Mouse (Mus musculus) neural tube, embryonic 11.5 days (tissue): ENCODE results near the gene Suclg2. TPM values are rescaled to one million over a fixed set of nuclear protein-coding genes. Genes with fewer than 3 reads are reported as not detected.

ENCODE experiments used
- ATAC-seq: fragments of 200-750 bp; cut with Nextera tagmentation; 2 replicates; pipeline ENCODE4 v1.8.0; 2017; ENCODE audit warnings: moderate number of reproducible peaks, mild to moderate bottlenecking, moderate TSS enrichment, moderate library complexity; ENCODE audit not compliant: insufficient read depth, low FRiP score, low TSS enrichment
- DNase-seq: peaks from one replicate; pipeline ENCODE4 v3.0.0-alpha.2; 2015; ENCODE audit warnings: low spot score
- H3K27ac ChIP-seq: fragments of 300-500 bp; sonication (generic); 2 replicates; pipeline ENCODE4 v1.5.1; 2014; ENCODE audit warnings: low read depth, mild to moderate bottlenecking, low read length
- H3K27me3 ChIP-seq: fragments of 300-500 bp; sonication (generic); 2 replicates; pipeline ENCODE4 v1.6.1; 2014; ENCODE audit warnings: mild to moderate bottlenecking, low read length, mixed read lengths; ENCODE audit not compliant: control insufficient read depth, insufficient read depth
- H3K36me3 ChIP-seq: fragments of 300-500 bp; sonication (generic); 2 replicates; pipeline ENCODE4 v1.6.1; 2014; ENCODE audit warnings: mild to moderate bottlenecking, low read length, moderate library complexity, mixed read lengths; ENCODE audit not compliant: control insufficient read depth, insufficient read depth
- H3K4me1 ChIP-seq: fragments of 300-500 bp; sonication (generic); 2 replicates; pipeline ENCODE4 v1.6.1; 2014; ENCODE audit warnings: low read length, mixed read lengths; ENCODE audit not compliant: control insufficient read depth, insufficient read depth
- H3K4me2 ChIP-seq: fragments of 300-500 bp; sonication (generic); 2 replicates; pipeline ENCODE4 v1.6.1; 2014; ENCODE audit warnings: low read depth, mild to moderate bottlenecking, moderate library complexity
- H3K4me3 ChIP-seq: fragments of 300-500 bp; sonication (generic); 2 replicates; pipeline ENCODE4 v1.5.1; 2014; ENCODE audit warnings: low read depth, low read length
- H3K9ac ChIP-seq: fragments of 300-500 bp; sonication (generic); 2 replicates; pipeline ENCODE4 v1.6.1; 2014; ENCODE audit warnings: mild to moderate bottlenecking, low read length
- H3K9me3 ChIP-seq: fragments of 300-500 bp; sonication (generic); 2 replicates; pipeline ENCODE4 v1.6.1; 2016; ENCODE audit warnings: low read length; ENCODE audit not compliant: control insufficient read depth
- WGBS: fragments of 180-500 bp; shearing (Covaris S2); extraction: QIAGEN DNeasy Blood & Tissue Kit; methylation state at CpG from one replicate; pipeline ENCODE4 v1.1.7; 2014; 5-methylcytosine and 5-hydroxymethylcytosine counted together
- polyA plus RNA-seq: library from polyadenylated mRNA; unstranded; fragments of >200 nt; fragmentation: Nextera tagmentation; extraction: Ambion mirVana; gene quantifications from 2 replicates; pipeline ENCODE4 v1.2.1, GENCODE M21; 2014

The Suclg2 gene
- polyA plus RNA-seq, 1 experiment from 2014 or later = 41.7 TPM

- no peak overlapping the region for H3K4me3 ChIP-seq
Measured at GRCm38 (mm10) chr6:95479801-95480200, 238.8 kb downstream of the Suclg2 start.

GRCm38 (mm10) chr6:95469521-95469920, 249.1 kb downstream of the Suclg2 start:
- H3K9ac ChIP-seq = no peak overlapping the region
- H3K27ac ChIP-seq = no peak overlapping the region
- no peaks in the 10 kb centered on the region for H3K4me1 ChIP-seq
- no peaks in the 10 kb centered on the region for H3K36me3 ChIP-seq
- DNase-seq = no peak
- H3K4me3 ChIP-seq = no peak overlapping the region
- no peak for ATAC-seq
- no peaks in the 10 kb centered on the region for H3K27me3 ChIP-seq
- WGBS = 70% methylated on average over 7 of the region's 7 CpGs
- no peak overlapping the region for H3K4me2 ChIP-seq
- no peaks in the 10 kb centered on the region for H3K9me3 ChIP-seq

More at GRCm38 (mm10) chr6:95479801-95480200, 238.8 kb downstream of the Suclg2 start:
- no peaks in the 10 kb centered on the region for H3K9me3 ChIP-seq
- no peaks in the 10 kb centered on the region for H3K4me1 ChIP-seq
- DNase-seq (no peak), ATAC-seq (no peak)
- H3K27ac ChIP-seq = no peak overlapping the region
- H3K27me3 ChIP-seq = no peaks in the 10 kb centered on the region
- H3K36me3 ChIP-seq = no peaks in the 10 kb centered on the region
- H3K4me2 ChIP-seq = no peak overlapping the region
- H3K9ac ChIP-seq = no peak overlapping the region
- 98% methylated on average over 6 of the region's 6 CpGs for WGBS

GRCm38 (mm10) chr6:95465322-95465721, 253.3 kb downstream of the Suclg2 start:
- Histone ChIP-seq H3K4me2 (no peak overlapping the region), H3K36me3 (no peaks in the 10 kb centered on the region), H3K9ac (no peak overlapping the region), H3K4me1 (no peaks in the 10 kb centered on the region), H3K27me3 (no peaks in the 10 kb centered on the region), H3K27ac (no peak overlapping the region), H3K4me3 (no peak overlapping the region), H3K9me3 (no peaks in the 10 kb centered on the region)
- WGBS = 84% methylated on average over 4 of the region's 4 CpGs
- DNase-seq (no peak), ATAC-seq (no peak)

GRCm38 (mm10) chr6:95459372-95459771, 259.2 kb downstream of the Suclg2 start:
- H3K9ac ChIP-seq = no peak overlapping the region
- no peaks in the 10 kb centered on the region for H3K36me3 ChIP-seq
- H3K4me3 ChIP-seq = no peak overlapping the region
- WGBS = 55% methylated on average over 3 of the region's 3 CpGs
- no peaks in the 10 kb centered on the region for H3K27me3 ChIP-seq
- H3K27ac ChIP-seq = no peak overlapping the region
- H3K4me1 ChIP-seq = no peaks in the 10 kb centered on the region
- ATAC-seq = no peak
- no peak for DNase-seq
- H3K4me2 ChIP-seq = no peak overlapping the region
- no peaks in the 10 kb centered on the region for H3K9me3 ChIP-seq

- H3K9ac ChIP-seq = no peak overlapping the region
- WGBS = 87% methylated on average over 2 of the region's 2 CpGs
- H3K27ac ChIP-seq = no peak overlapping the region
- no peaks in the 10 kb centered on the region for H3K9me3 ChIP-seq
- no peaks in the 10 kb centered on the region for H3K4me1 ChIP-seq
- no peak overlapping the region for H3K4me3 ChIP-seq
- no peak for DNase-seq
- no peak overlapping the region for H3K4me2 ChIP-seq
- no peaks in the 10 kb centered on the region for H3K36me3 ChIP-seq
- H3K27me3 ChIP-seq = no peaks in the 10 kb centered on the region
- no peak for ATAC-seq
Measured at GRCm38 (mm10) chr6:95446151-95446550, 272.4 kb downstream of the Suclg2 start.

- no peaks in the 10 kb centered on the region for H3K27me3 ChIP-seq
- no peak overlapping the region for H3K27ac ChIP-seq
- H3K4me2 ChIP-seq = no peak overlapping the region
- no peaks in the 10 kb centered on the region for H3K9me3 ChIP-seq
- ATAC-seq (no peak), DNase-seq (no peak)
- no peaks in the 10 kb centered on the region for H3K36me3 ChIP-seq
- H3K9ac ChIP-seq = no peak overlapping the region
- no peaks in the 10 kb centered on the region for H3K4me1 ChIP-seq
- no peak overlapping the region for H3K4me3 ChIP-seq
- 82% methylated on average over 4 of the region's 4 CpGs for whole genome bisulfite sequencing
Measured at GRCm38 (mm10) chr6:95445036-95445435, 273.6 kb downstream of the Suclg2 start.
